Mouse (Mus musculus): Measurements from ENCODE around the gene Susd1.

DNA sequence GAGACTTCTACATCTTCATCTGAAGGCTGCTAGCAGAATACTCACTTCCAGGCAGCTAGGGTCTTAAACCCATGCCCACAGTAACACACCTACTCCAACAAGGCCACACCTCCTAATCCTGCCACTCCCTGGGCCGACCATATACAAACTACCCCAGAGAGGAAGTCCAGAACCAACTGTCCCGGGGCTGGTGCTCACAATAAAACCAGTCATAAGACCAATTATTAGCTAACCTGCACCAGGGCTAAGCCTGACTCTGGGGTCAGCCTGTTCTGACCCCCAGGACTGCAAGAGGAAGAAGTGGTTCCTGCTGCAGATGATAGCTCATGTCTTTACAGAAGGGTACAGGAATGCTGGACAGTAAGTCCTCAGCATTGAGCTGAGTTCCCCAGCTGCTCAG, 17.0 kb upstream of the Susd1 start:
- TF ChIP-seq EP300 (IDR thresholded peaks at IDR 0.05; ENCODE audit: insufficient read depth, low read depth, low read length) (no peak), CTCF (IDR thresholded peaks at IDR 0.05; ENCODE audit: low read depth, low read length) (no peak)
